Mouse (Mus musculus): ENCODE measurements at regions not wholly inside any gene's neighbourhood (a gene's known extent, or its start where the extent isn't known, plus 50 kb on each side); places are given as distances from the start of the nearest gene placed in this dataset.

DNA sequence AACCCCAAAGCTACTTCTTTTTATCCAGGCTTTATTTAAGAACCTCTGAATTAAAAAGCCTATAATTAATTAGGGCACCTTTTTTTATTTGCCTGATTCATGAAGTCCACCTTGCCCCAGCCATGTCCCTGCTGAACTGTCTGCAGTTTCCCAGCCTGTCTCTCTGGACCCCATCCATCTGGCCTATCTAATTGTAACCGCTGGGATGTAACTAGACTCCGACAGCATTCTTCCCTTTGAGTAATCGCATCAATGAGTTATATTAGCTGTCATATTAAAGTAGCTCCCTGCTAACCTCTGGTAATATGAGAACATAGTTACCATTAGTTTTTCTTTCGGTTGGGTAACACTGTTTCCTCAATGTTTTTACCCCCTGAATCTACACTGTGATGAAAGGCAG, 182.6 kb upstream of the Veph1 start:
- 43% methylated on average over 4 of the region's 4 CpGs for WGBS
- H3K4me3 ChIP-seq (replicated peaks; ENCODE audit: extremely low read depth, low read depth, low read length): no peak overlapping the region
- no peak for TF ChIP-seq POLR2A (IDR thresholded peaks at IDR 0.05; ENCODE audit: borderline replicate concordance, extremely low read depth, low read depth, low read length)
- no peak for TF ChIP-seq CTCF (IDR thresholded peaks at IDR 0.05; ENCODE audit: insufficient read depth, low read length)
- H3K4me1 ChIP-seq (ENCODE audit: control insufficient read depth, insufficient read depth, low read length): no peaks in the 10 kb centered on the region
- DNase-seq: no peak

DNA sequence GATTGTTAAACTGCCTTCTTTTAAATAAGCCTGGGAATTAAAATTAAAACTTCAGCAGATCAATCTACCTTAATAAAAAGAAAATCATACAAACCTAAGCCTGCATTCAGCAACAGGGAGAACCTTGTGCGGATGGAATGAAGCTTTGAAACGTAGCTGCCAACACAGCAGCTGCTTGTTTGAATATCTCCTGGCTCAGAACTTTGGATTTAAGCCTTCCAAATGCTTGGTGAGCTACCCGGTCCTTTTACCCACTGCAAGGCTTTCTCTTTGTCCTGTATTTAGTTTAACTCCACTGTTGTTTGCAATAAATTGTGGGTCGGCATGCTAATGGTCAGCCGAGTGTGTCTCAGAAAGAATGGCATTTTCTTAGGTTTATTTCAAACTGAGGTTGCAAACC, 169.7 kb upstream of the Veph1 start:
- TF ChIP-seq CTCF (IDR thresholded peaks at IDR 0.05; ENCODE audit: insufficient read depth, low read length) (no peak), POLR2A (IDR thresholded peaks at IDR 0.05; ENCODE audit: borderline replicate concordance, extremely low read depth, low read depth, low read length) (no peak)
- no peak overlapping the region for H3K4me3 ChIP-seq (replicated peaks; ENCODE audit: extremely low read depth, low read depth, low read length)
- 81% methylated on average over 5 of the region's 5 CpGs for WGBS
- DNase-seq: no peak
- H3K4me1 ChIP-seq (ENCODE audit: control insufficient read depth, insufficient read depth, low read length): no peaks in the 10 kb centered on the region

DNA sequence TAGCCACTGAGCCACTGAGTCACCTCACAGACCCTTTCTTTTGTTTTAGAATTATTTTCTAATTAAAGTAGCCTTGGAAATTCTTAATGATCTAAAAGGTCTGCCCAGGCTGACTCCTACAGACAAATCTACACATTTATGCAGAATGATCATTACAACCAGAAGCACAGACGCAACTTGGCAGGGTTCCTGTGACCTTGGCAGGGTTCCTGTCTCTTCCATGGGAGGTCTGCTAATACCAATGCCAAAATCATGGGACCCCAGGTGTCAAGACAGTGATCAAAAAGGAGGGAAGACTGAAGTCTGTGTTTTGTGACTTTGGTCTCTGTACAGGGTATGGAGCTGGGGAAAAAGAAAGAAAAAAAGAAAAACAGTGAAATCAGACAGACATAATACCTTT, 168.7 kb upstream of the Veph1 start:
- no peak for DNase-seq
- Histone ChIP-seq H3K4me1 (ENCODE audit: control insufficient read depth, insufficient read depth, low read length) (no peaks in the 10 kb centered on the region), H3K4me3 (replicated peaks; ENCODE audit: extremely low read depth, low read depth, low read length) (no peak overlapping the region)
- TF ChIP-seq CTCF (IDR thresholded peaks at IDR 0.05; ENCODE audit: insufficient read depth, low read length): no peak
- no peak for TF ChIP-seq POLR2A (IDR thresholded peaks at IDR 0.05; ENCODE audit: borderline replicate concordance, extremely low read depth, low read depth, low read length)
- WGBS: 69% methylated on average over 1 of the region's 1 CpGs

DNA sequence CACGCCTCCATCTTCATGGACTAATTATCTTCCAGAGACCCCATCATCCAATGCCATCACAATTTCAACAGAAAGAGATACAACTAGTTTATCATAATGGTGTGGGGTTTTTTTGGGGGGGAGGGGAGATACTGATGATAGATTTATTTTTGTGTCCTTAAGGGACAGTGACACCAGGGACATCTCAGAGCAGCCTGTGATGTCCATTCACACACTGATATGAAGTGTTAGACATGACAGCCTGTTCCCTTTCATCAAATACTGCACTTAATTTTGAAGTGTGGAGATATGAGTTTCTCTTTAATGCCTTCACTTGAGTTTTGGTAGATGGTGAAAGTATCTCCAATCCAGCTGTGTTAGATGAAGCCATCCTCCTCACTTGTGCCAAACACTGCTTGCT, 165.7 kb upstream of the Veph1 start:
- WGBS: 73% methylated on average over 1 of the region's 1 CpGs
- Histone ChIP-seq H3K4me3 (replicated peaks; ENCODE audit: extremely low read depth, low read depth, low read length) (no peak overlapping the region), H3K4me1 (ENCODE audit: control insufficient read depth, insufficient read depth, low read length) (no peaks in the 10 kb centered on the region)
- TF ChIP-seq POLR2A (IDR thresholded peaks at IDR 0.05; ENCODE audit: borderline replicate concordance, extremely low read depth, low read depth, low read length) (no peak), CTCF (IDR thresholded peaks at IDR 0.05; ENCODE audit: insufficient read depth, low read length) (no peak)
- DNase-seq: no peak

DNA sequence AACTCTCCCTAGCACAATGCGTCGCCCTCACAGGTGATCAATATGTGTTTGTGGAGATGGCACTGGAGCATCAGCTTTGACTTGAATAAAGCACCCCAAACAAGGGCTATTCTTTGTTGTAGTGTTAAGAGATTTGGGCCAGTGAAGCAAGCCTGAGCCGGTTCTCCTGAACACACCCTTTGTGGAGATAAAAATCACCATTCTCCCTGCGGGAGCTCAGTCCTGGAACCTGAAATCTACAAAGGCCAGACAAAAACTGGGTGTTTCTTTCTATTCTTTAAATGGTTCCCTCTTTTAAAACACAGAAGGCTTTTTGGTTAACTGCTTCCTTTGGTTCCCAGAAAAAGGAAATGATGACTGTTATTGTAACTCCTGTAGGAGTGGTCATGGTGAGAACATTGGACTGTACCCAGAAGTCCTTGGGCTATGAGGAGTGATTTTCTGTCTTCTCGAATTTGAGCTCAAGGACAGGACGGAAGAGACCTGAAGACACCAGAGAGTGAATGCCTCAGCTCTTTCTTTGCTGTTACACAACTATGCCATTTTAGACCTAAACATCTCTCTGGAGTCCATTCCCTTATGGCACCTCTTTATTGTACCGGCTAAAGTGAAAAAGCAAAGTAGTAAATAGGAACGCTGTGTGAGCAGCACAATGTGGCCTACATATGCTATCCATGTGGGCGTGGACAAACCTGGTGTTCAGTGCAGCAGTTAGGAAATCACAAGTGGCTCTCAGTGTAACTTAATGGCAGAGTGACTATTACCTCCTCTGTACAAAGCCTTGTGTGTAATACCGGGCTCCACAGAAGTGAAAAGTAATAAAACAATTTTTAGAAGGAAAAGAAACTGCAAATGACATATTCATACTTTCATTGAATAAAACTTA, 149.9 kb upstream of the Veph1 start:
- TF ChIP-seq CTCF (IDR thresholded peaks at IDR 0.05; ENCODE audit: insufficient read depth, low read length): no peak
- TF ChIP-seq POLR2A (IDR thresholded peaks at IDR 0.05; ENCODE audit: borderline replicate concordance, extremely low read depth, low read depth, low read length): no peak
- 75% methylated on average over 10 of the region's 10 CpGs for WGBS
- no peaks in the 10 kb centered on the region for H3K4me1 ChIP-seq (ENCODE audit: control insufficient read depth, insufficient read depth, low read length)
- no peak overlapping the region for H3K4me3 ChIP-seq (replicated peaks; ENCODE audit: extremely low read depth, low read depth, low read length)
- DNase-seq: no peak

DNA sequence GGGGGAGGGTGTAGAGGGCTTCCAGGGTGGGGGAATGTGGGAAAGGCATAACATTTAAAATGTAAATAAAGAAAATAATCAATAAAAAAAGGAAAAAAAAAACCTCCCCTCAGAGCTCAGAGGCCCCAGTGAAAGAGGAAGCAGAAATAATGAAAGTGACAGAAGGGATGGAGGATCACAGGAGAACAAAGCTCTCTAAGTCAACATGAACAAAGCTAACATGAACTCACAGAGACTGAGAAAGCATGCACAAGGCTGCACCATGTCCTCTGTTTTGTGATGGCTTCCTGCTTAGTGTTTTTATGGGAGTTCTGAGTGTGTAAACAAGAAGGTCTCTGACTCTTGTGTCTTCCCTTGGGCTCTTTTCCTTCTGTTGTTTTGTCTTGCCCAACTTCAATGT, 136.6 kb upstream of the Veph1 start:
- Histone ChIP-seq H3K4me3 (replicated peaks; ENCODE audit: extremely low read depth, low read depth, low read length) (no peak overlapping the region), H3K4me1 (ENCODE audit: control insufficient read depth, insufficient read depth, low read length) (no peaks in the 10 kb centered on the region)
- TF ChIP-seq POLR2A (IDR thresholded peaks at IDR 0.05; ENCODE audit: borderline replicate concordance, extremely low read depth, low read depth, low read length) (no peak), CTCF (IDR thresholded peaks at IDR 0.05; ENCODE audit: insufficient read depth, low read length) (no peak)
- DNase-seq: no peak

DNA sequence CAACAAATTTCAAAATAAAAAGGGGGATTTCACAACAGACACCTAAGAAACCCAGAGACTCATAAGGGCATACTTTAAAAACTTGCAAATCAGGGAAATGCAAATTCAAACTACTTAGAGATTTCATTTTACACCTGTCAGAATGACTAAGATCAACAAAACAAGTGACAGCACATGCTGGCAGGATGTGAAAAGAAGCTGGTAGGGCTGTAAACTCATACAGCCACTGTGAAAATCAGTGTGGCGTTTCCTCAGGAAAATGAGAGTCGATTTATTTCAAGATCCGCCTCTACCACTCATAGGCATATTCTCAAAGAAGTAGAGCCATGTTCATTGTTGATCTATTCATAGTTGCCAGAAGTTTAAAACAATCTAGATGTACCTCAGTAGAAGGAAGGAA, 133.6 kb upstream of the Veph1 start:
- TF ChIP-seq POLR2A (IDR thresholded peaks at IDR 0.05; ENCODE audit: borderline replicate concordance, extremely low read depth, low read depth, low read length) (no peak), CTCF (IDR thresholded peaks at IDR 0.05; ENCODE audit: insufficient read depth, low read length) (no peak)
- no peak overlapping the region for H3K4me3 ChIP-seq (replicated peaks; ENCODE audit: extremely low read depth, low read depth, low read length)
- WGBS: 45% methylated on average over 3 of the region's 3 CpGs
- no peaks in the 10 kb centered on the region for H3K4me1 ChIP-seq (ENCODE audit: control insufficient read depth, insufficient read depth, low read length)
- DNase-seq: no peak

DNA sequence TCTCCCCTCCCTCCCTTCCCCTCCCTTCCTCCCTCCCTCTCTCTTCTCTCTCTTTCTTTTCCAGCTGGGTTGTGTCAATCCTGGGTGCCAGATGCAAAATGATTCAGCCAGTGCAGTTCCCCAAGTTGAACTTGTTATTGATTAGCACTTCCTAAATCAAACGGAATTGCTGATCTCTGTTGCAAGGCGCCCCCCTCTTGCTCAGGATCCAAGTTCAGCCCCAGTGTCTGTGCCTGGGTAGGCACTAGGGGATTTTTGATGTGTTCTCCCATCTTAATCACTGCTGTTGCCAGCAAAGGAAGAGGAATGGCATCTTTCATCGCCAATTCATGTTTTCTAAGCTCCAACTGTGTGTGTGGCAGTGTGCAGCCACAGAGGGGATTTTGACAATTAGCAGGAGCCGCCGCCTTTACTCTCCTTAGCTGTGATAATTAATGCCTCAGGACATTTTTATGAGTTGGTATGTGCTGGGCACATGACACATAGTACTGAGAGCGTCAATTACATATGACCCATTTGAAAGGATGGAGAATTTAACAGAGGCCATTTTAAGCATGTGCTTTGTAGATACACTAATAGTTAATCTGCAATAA, 125.9 kb upstream of the Veph1 start:
- 58% methylated on average over 6 of the region's 6 CpGs for WGBS
- Histone ChIP-seq H3K4me3 (replicated peaks; ENCODE audit: extremely low read depth, low read depth, low read length) (no peak overlapping the region), H3K4me1 (ENCODE audit: control insufficient read depth, insufficient read depth, low read length) (no peaks in the 10 kb centered on the region)
- TF ChIP-seq CTCF (IDR thresholded peaks at IDR 0.05; ENCODE audit: insufficient read depth, low read length) (no peak), POLR2A (IDR thresholded peaks at IDR 0.05; ENCODE audit: borderline replicate concordance, extremely low read depth, low read depth, low read length) (no peak)
- DNase-seq: no peak

DNA sequence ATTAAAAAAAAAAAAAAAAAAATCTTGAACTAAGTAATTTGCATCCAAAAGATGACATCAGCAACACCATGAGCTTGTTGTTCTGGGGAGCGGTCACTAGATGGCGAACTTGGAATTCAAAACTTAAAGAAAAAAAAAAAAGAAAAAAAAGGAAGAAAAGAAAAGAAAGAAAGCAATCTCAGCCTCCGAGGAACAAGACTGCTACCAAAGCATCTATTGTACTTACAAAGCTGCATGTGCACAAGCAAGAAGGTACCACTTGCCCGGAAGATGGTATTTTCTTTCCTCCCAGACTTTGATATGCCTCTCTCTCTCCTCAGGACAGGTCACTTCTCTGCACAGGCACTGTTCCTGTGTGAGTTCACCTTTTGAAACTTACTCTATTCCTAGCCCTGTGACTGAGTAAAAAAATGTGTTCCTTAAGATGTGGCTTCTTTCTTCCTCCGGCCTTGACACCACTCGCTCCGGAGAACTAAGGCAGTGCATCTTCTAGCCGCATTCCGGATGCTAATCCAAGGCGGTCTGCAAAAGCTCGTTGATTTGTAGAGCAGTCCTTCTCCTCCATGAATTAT, 114.2 kb upstream of the Veph1 start:
- WGBS: 38% methylated on average over 11 of the region's 11 CpGs
- DNase-seq: peak; percentile 4
- no peak for TF ChIP-seq POLR2A (IDR thresholded peaks at IDR 0.05; ENCODE audit: borderline replicate concordance, extremely low read depth, low read depth, low read length)
- TF ChIP-seq CTCF (IDR thresholded peaks at IDR 0.05; ENCODE audit: insufficient read depth, low read length): peak; percentile 34; the same call in 1 of the 2 replicates
- H3K4me3 ChIP-seq (replicated peaks; ENCODE audit: extremely low read depth, low read depth, low read length): no peak overlapping the region
- H3K4me1 ChIP-seq (ENCODE audit: control insufficient read depth, insufficient read depth, low read length): no peaks in the 10 kb centered on the region
